Mouse (Mus musculus): Measurements from ENCODE around the gene Gtdc1. TPM values are rescaled to one million over a fixed set of nuclear protein-coding genes. Genes with fewer than 3 reads are reported as not detected.

Gene Gtdc1
- total RNA-seq, 1 experiment from 2014 or later = 29.1 TPM

DNA sequence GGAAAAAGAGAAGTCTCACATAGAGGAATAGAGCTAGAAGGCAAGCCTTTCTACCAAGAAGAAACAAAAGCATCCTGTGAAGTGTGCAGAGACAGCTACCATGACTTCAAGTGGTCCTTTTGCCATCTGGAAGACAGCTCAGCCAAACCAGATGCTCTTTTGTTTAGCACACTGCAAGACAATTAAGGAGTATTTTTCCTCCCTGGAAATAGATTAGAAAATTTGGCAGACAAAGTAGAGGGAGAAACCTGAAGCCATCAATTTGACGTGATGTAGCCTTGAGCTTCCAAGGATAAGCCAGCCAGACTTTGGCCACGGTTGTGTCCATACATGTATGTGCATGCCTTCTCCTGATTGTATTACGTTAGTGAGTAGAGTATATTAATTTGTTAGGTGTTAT, 3.5 kb upstream of the Gtdc1 start:
- no peak for ATAC-seq (replicated peaks in 1 of 2; ENCODE audit: insufficient read depth in 1 of 2, low FRiP score in 2 of 2, low TSS enrichment in 1 of 2, low read depth in 1 of 2, poor library complexity in 2 of 2, severe bottlenecking in 2 of 2)

DNA sequence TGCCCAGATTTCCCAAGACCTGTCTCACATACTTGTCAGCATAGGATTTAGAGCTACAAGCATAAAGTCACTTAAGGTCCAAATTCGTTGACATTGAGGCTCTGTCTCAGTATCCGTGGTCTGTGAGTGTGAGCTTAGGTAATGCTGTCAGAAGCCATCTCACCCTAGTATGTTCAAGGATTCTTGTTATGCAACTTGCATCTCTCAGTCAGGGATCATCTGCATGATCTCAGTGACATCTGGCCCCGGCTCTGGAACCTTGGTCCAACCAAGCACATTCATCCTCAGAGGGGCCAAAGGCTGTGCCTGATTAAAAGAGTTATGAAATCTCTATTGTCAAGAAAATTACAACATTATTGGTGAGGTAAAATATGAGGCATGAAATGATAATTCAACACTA, 1.2 kb upstream of the Gtdc1 start:
- no peak for ATAC-seq (replicated peaks in 1 of 2; ENCODE audit: insufficient read depth in 1 of 2, low FRiP score in 2 of 2, low TSS enrichment in 1 of 2, low read depth in 1 of 2, poor library complexity in 2 of 2, severe bottlenecking in 2 of 2)

DNA sequence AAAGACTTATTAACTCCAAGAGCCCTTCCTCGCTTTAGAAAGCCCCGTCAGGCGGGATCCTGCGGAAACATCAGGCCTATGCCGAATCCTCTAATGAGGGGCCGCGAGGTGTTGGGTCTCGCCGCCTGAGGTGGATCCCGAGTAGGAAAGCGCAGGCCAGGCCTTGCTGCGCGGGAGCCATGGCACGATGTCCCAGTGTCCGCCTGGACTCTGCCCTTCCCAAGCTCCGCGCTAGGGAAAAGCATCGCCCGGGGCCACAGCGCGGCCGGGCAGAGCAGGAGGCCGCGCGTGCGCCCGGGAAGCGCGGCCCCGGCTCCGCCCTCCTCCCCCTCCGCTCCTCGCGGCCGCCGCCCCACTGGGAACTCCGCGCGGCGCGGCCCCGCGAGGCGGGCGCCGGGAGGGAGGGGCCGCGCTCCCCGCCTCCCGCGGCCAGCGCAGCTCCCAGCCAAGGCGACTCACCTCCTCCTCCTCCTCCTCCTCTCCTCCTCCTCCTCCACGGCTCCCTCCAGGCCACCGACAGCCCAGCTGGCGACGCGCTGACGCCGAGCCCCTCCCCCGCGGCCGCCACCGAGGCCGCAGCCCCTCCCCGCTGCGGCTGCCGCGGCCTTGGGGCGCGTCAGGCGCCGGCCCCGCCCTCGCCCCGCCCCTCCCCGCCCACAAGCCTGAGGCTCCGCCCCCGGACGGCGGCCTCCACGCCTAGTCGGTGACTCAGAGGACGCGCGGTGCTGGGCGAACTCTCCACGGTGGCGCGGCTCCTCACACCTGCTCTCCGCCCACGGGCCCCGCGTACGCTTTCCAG, 575 bp downstream of the Gtdc1 start:
- ATAC-seq (replicated peaks in 1 of 2; ENCODE audit: insufficient read depth in 1 of 2, low FRiP score in 2 of 2, low TSS enrichment in 1 of 2, low read depth in 1 of 2, poor library complexity in 2 of 2, severe bottlenecking in 2 of 2) = peak; percentile 80 to 81

DNA sequence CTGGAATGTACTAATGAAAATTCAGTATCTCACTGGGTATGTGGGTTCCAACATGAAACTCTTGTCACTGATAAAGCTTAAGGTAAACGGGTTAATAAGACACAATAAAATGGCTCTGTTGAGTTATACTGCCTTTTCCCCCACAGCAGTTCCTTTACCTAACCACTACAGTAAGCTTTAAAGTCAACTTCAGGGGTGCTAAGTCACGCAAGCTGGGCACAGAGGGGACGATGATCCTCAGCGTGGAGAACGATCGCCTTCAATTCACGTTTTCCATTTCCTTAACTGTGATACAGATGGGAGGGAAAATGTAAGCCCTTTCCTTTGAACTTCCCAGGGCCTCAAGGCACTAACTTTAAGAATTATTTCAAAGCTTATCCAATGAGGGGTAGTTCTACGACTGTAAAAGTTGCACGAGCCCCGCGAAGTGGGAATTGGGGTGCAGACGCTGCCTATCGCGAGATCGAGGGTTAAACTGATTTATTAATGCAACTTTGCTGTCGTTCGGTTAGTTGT, 1.2 kb downstream of the Gtdc1 start:
- peak; percentile 59 to 66 for ATAC-seq (replicated peaks in 1 of 2; ENCODE audit: insufficient read depth in 1 of 2, low FRiP score in 2 of 2, low TSS enrichment in 1 of 2, low read depth in 1 of 2, poor library complexity in 2 of 2, severe bottlenecking in 2 of 2)

DNA sequence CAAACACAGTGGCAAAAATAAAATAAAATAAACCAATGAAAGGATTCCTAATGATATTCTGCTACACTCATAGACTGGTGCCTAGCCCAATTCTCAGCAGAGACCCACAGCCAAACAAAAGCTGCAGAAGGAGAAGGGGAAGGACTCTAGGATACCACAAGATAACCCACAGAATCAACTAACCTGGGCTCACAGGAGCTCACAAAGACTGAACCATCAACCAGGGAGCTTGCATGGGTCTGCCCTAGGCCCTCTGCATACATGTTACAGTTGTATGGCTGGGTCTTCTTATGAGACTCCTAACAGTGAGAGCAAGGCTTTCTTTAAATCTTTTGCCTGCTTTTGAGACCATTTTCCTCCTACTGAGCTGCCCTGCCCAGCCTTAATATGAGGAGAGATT, 2.8 kb downstream of the Gtdc1 start:
- ATAC-seq (replicated peaks in 1 of 2; ENCODE audit: insufficient read depth in 1 of 2, low FRiP score in 2 of 2, low TSS enrichment in 1 of 2, low read depth in 1 of 2, poor library complexity in 2 of 2, severe bottlenecking in 2 of 2) = no peak

DNA sequence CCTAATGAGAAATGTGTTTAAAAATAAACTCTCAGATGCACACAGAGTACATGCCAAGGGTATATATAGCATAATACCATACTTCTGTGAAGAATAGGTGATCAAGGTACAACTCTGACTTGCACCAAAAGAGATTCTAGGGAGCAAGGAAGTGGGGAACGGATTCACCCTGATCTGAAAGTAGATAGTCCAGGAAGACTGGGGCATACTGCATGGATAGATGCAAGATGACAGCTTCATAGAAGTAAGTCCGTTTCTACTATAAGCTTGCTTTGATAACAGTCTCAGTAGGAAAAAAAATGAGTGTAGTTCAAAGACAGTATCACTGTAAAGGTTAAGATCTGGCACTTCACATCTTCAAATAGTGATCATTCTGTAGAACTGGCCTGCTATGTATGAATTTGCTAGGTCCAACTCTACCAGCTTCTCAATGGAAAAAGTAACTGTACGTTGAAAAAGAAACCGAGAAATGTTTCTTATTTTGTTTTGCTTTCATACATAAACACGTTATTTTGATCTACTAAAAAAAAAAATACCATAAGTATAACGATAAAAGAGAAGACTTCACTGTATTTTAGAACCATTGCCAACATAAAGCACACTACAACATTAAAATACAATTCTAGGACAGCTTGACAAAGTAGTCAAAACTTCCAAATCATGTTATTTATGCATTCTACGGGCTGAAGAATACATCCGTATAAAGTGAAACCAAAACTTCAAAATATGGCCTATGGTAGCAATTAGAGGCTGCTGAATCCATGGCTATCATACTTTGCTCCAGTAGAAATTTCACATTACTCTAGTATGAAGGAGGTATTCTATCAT, 4.2 kb downstream of the Gtdc1 start:
- no peak for ATAC-seq (replicated peaks in 1 of 2; ENCODE audit: insufficient read depth in 1 of 2, low FRiP score in 2 of 2, low TSS enrichment in 1 of 2, low read depth in 1 of 2, poor library complexity in 2 of 2, severe bottlenecking in 2 of 2)

DNA sequence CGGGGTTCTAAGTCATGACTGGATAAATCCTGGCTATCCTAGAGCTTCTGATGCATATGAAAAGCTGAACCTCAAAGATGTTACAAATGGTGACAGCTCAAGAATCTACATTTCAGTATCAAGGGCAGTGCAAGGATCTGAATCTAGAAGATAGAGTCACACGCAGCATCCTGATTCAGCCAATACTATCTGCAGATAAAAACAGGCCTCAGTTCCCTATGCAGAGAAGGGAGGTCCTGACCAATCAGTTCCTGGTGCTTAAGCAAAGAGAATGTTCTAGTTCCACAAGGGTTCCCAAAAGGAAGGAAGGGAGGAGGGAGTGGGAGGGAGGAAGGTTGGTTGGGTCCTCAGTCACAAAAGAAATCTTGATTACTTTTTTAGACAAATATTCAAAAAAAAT, 5.0 kb downstream of the Gtdc1 start:
- ATAC-seq (replicated peaks in 1 of 2; ENCODE audit: insufficient read depth in 1 of 2, low FRiP score in 2 of 2, low TSS enrichment in 1 of 2, low read depth in 1 of 2, poor library complexity in 2 of 2, severe bottlenecking in 2 of 2) = no peak

DNA sequence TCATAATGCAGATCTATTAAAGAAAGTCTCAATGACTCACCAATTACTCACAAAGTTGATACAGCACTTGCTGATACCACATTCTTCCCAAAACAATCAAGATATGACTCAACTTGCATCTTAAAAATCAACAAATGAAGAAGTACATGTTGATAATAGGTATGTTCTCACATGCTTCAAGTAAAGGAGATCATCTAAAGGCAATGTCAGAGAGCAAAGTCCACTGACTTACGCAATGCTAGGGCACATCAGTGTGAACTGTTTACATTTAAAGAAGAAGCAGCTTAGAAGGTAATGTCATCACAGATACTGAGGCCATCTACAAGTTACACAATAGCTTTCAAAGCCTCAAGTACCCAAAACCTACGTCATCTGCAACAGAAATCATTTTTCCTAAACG, 7.0 kb downstream of the Gtdc1 start:
- peak in 1 of 2 experiments; percentile 40; a peak in 1 of 4 replicates for ATAC-seq (replicated peaks in 1 of 2; ENCODE audit: insufficient read depth in 1 of 2, low FRiP score in 2 of 2, low TSS enrichment in 1 of 2, low read depth in 1 of 2, poor library complexity in 2 of 2, severe bottlenecking in 2 of 2)

DNA sequence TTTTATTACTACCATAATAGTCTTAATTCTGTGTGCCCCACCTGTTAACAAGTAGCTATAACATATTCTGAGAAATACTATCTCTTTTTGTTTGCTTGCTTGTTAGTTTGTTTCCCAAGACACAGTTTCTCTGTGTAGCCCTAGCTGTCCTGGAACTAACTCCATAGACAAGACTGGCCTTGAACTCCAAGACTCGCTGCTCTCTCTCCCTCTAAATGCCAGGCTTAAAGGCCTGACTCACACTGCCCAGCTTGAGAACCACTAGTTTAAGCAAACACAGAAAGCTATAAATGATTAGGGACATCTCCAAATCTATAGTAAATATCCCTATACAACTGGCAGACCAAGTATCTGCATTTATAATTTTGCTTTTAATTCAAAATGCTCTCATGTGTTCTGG, 8.1 kb downstream of the Gtdc1 start:
- no peak for ATAC-seq (replicated peaks in 1 of 2; ENCODE audit: insufficient read depth in 1 of 2, low FRiP score in 2 of 2, low TSS enrichment in 1 of 2, low read depth in 1 of 2, poor library complexity in 2 of 2, severe bottlenecking in 2 of 2)

DNA sequence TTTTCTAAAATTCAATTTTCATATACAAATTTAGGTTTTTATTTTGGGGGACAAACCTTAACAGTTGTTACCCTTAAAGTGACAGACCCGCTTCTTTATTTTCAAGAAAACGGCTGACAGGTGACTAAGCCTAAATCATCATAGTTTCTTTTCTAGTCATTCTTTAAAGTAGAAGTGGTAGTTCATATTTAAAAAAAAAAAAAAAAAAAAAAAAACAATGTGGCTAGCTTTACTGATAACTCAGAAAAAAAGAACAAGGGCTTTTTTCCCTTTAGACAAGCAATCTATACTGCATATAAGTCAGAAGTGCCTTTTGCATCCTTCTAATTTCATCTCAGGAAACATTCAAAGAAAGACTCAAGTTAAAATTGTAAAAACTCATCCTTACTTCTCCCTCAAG, 8.7 kb downstream of the Gtdc1 start:
- ATAC-seq (replicated peaks in 1 of 2; ENCODE audit: insufficient read depth in 1 of 2, low FRiP score in 2 of 2, low TSS enrichment in 1 of 2, low read depth in 1 of 2, poor library complexity in 2 of 2, severe bottlenecking in 2 of 2) = no peak

DNA sequence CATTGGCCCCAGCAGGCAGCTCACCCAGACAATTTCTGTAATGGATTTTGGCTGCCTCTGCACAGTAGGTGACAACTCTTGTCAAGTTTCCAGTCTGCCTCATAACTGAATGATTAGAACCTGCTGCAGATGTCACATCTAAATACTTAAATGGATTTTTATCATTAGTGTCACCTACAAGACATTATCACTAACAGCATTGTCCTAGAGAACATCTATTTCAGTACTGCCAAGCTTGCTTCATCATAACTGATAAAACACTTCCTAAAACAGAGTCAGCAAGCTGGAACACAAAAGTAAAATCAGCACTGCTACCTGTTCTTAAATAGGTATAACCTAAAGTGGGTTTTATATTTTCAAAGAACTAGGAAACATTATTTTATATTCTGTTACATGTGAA, 11.2 kb downstream of the Gtdc1 start:
- ATAC-seq (replicated peaks in 1 of 2; ENCODE audit: insufficient read depth in 1 of 2, low FRiP score in 2 of 2, low TSS enrichment in 1 of 2, low read depth in 1 of 2, poor library complexity in 2 of 2, severe bottlenecking in 2 of 2) = no peak

DNA sequence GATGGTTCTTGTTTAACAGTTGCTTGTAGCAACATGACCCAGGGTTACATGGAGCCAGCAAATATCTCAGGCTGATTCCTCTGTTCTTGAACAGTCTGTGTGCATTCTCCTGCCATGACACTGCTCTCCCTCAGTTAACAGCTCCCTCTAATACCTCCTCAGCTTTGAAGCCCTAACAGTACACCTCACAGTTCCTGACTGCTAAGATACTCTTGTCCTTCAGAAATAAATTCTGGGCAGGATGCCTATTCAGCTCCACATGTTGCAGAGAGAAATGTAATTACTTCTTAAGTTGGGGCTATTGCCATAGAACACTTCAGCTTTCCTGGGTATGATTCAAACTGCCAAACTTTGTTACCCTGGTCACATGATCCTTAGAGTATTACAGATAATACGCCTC, 29.7 kb downstream of the Gtdc1 start:
- ATAC-seq (replicated peaks in 1 of 2; ENCODE audit: insufficient read depth in 1 of 2, low FRiP score in 2 of 2, low TSS enrichment in 1 of 2, low read depth in 1 of 2, poor library complexity in 2 of 2, severe bottlenecking in 2 of 2) = no peak

DNA sequence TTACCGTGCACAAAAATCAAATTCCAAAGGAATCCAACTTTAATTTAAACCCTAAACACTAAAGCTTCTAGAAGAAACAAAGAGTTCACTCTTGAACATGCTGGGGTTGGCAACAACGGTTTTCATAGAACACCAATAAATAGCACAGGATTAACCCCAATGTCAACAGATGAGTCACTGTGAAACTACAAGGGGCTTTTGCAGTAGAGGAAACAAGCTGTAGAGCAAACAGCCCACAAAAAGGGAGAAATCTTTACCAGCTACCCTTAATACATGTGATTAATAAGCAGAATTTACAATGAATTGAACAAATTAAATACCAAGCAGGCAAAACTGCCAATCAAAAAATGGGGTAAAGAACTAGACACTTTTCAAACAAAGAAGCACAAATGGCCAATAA, 53.7 kb downstream of the Gtdc1 start:
- ATAC-seq (replicated peaks in 1 of 2; ENCODE audit: insufficient read depth in 1 of 2, low FRiP score in 2 of 2, low TSS enrichment in 1 of 2, low read depth in 1 of 2, poor library complexity in 2 of 2, severe bottlenecking in 2 of 2) = no peak

DNA sequence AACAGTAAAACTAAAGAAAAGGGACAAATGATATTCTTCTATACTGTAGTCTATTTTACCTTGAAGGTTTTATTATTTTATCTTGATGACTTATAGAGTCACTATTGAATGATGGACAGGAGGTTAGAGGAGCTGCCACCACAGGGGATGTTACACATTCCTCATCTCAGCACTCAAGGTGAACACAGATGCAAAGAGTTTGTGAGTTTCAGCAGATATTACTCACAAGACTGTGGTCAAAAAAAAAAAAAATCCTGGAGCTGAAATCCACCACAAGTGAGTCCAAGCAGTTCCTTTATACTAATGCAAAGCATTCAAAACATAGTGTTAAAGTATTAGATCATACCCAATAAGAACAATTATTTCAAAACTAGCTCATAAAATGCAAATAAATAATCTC, 62.7 kb downstream of the Gtdc1 start:
- no peak for ATAC-seq (replicated peaks in 1 of 2; ENCODE audit: insufficient read depth in 1 of 2, low FRiP score in 2 of 2, low TSS enrichment in 1 of 2, low read depth in 1 of 2, poor library complexity in 2 of 2, severe bottlenecking in 2 of 2)

DNA sequence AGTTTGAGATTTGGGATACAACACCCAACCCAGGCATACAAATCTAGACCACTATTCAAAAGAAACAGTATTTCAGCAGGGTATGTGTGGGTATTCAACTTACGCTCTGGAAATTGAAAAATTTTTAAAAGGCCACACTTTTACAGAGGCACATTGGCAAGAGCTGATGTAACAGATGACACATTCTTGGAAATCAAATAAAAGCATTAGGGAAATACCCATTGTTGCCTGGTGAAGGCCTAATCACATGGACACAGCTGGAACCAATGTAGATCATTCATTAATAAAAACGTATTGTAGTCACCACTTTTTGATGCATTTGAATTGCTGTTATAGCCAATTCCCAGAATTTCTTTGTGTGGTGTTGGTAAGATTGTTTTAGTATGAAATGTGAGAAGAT, 73.0 kb downstream of the Gtdc1 start:
- no peak for ATAC-seq (replicated peaks in 1 of 2; ENCODE audit: insufficient read depth in 1 of 2, low FRiP score in 2 of 2, low TSS enrichment in 1 of 2, low read depth in 1 of 2, poor library complexity in 2 of 2, severe bottlenecking in 2 of 2)

DNA sequence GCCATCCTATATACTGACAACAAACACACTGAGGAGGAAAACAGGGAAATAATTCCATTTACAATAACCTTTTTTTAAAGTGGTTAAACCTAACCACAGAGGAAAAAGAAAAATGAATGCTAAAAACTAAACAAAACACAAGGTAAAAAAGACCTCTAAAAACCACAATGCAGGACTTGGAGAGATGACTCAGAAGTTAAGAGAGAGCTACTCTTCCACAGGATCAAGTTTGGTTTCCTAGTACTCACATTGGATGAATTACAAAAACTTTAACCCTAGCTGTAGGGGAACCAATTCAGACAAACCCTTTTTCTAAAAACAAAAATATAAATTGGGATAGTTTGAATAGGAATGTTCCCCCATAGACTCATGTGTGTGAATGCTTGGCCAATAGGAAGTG, 77.8 kb downstream of the Gtdc1 start:
- 0 out of 4 replicates have a peak, but pooled peaks of 1 of the 2 experiments have one; percentile 12 for ATAC-seq (replicated peaks in 1 of 2; ENCODE audit: insufficient read depth in 1 of 2, low FRiP score in 2 of 2, low TSS enrichment in 1 of 2, low read depth in 1 of 2, poor library complexity in 2 of 2, severe bottlenecking in 2 of 2)

DNA sequence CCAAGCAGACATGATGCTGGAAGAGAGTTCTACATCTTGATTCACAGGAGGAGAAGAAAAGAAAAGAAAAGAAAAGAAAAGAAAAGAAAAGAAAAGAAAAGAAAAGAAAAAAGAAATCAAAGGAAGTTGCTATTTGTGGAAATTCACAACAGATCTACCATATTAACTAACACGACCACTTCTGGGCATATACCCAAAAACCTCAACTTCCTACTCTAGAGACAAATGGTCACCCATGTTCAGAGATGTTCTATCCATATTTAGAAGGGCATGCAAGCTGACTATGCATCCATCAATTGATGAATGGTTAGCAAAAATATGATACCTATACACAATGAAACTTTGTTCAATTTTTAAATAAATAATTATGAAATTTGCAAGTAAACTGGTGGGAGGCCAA, 79.3 kb downstream of the Gtdc1 start:
- ATAC-seq (replicated peaks in 1 of 2; ENCODE audit: insufficient read depth in 1 of 2, low FRiP score in 2 of 2, low TSS enrichment in 1 of 2, low read depth in 1 of 2, poor library complexity in 2 of 2, severe bottlenecking in 2 of 2) = no peak

DNA sequence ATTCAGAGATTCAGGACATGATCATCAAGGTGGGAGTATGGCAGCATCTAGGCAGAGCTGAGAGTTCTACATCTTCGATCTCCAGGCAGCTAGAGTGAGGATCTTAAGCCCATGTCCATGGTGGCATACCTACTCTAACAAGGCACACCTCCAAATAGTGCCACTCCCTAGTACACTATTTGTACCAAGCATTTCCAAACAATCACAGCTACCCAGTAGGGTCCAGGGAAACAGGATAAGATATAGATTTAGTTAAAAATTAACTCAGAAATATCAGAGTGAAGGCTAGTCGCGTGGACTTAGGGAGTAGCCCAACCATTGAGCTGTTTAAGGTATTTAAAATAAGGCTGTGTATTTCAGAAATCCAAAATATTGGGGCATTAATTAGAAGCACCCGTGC, 82.0 kb downstream of the Gtdc1 start:
- ATAC-seq (replicated peaks in 1 of 2; ENCODE audit: insufficient read depth in 1 of 2, low FRiP score in 2 of 2, low TSS enrichment in 1 of 2, low read depth in 1 of 2, poor library complexity in 2 of 2, severe bottlenecking in 2 of 2) = no peak
